Mouse (Mus musculus): ENCODE measurements at regions not wholly inside any gene's neighbourhood (a gene's known extent, or its start where the extent isn't known, plus 50 kb on each side); places are given as distances from the start of the nearest gene placed in this dataset.

GRCm38 (mm10) chr13:44206042-44206441 lies 421.5 kb downstream of the Cd83 start:
- no peak overlapping the region for H3K4me3 ChIP-seq (replicated peaks; ENCODE audit: extremely low read depth, low read depth, low read length)
- peaks cover 2% of the 10 kb centered on the region; the same call in 1 of the 2 replicates for H3K4me1 ChIP-seq (ENCODE audit: control insufficient read depth, insufficient read depth, low read length)
- WGBS = 90% methylated on average over 4 of the region's 4 CpGs
- DNase-seq = no peak
- TF ChIP-seq POLR2A (IDR thresholded peaks at IDR 0.05; ENCODE audit: borderline replicate concordance, extremely low read depth, low read depth, low read length) (no peak), CTCF (IDR thresholded peaks at IDR 0.05; ENCODE audit: insufficient read depth, low read length) (no peak)

- peaks cover 2% of the 10 kb centered on the region; the same call in 1 of the 2 replicates for H3K4me1 ChIP-seq (ENCODE audit: control insufficient read depth, insufficient read depth, low read length)
- no peak for DNase-seq
- TF ChIP-seq POLR2A (IDR thresholded peaks at IDR 0.05; ENCODE audit: borderline replicate concordance, extremely low read depth, low read depth, low read length) (no peak), CTCF (IDR thresholded peaks at IDR 0.05; ENCODE audit: insufficient read depth, low read length) (no peak)
- WGBS = 93% methylated on average over 4 of the region's 4 CpGs
- H3K4me3 ChIP-seq (replicated peaks; ENCODE audit: extremely low read depth, low read depth, low read length) = no peak overlapping the region
Measured at GRCm38 (mm10) chr13:44206448-44206847, 421.9 kb downstream of the Cd83 start.

- TF ChIP-seq POLR2A (IDR thresholded peaks at IDR 0.05; ENCODE audit: borderline replicate concordance, extremely low read depth, low read depth, low read length) = no peak
- no peak for TF ChIP-seq CTCF (IDR thresholded peaks at IDR 0.05; ENCODE audit: insufficient read depth, low read length)
- no peak overlapping the region for H3K4me3 ChIP-seq (replicated peaks; ENCODE audit: extremely low read depth, low read depth, low read length)
- 78% methylated on average over 11 of the region's 11 CpGs for WGBS
- DNase-seq = no peak
- peaks cover 2% of the 10 kb centered on the region; the same call in 1 of the 2 replicates for H3K4me1 ChIP-seq (ENCODE audit: control insufficient read depth, insufficient read depth, low read length)
Measured at GRCm38 (mm10) chr13:44207400-44208005, 422.9 kb downstream of the Cd83 start.

- Histone ChIP-seq H3K4me3 (replicated peaks; ENCODE audit: extremely low read depth, low read depth, low read length) (no peak overlapping the region), H3K4me1 (ENCODE audit: control insufficient read depth, insufficient read depth, low read length) (peaks cover 2% of the 10 kb centered on the region; the same call in 1 of the 2 replicates)
- DNase-seq = no peak
- WGBS = 16% methylated on average over 11 of the region's 11 CpGs
- TF ChIP-seq CTCF (IDR thresholded peaks at IDR 0.05; ENCODE audit: insufficient read depth, low read length) (no peak), POLR2A (IDR thresholded peaks at IDR 0.05; ENCODE audit: borderline replicate concordance, extremely low read depth, low read depth, low read length) (no peak)
Measured at GRCm38 (mm10) chr13:44209036-44209435, 424.5 kb downstream of the Cd83 start.

- no peak for DNase-seq
- Histone ChIP-seq H3K4me1 (ENCODE audit: control insufficient read depth, insufficient read depth, low read length) (peaks cover 2% of the 10 kb centered on the region; the same call in 1 of the 2 replicates), H3K4me3 (replicated peaks; ENCODE audit: extremely low read depth, low read depth, low read length) (no peak overlapping the region)
- 74% methylated on average over 6 of the region's 6 CpGs for WGBS
- TF ChIP-seq CTCF (IDR thresholded peaks at IDR 0.05; ENCODE audit: insufficient read depth, low read length) = no peak
- no peak for TF ChIP-seq POLR2A (IDR thresholded peaks at IDR 0.05; ENCODE audit: borderline replicate concordance, extremely low read depth, low read depth, low read length)
Measured at GRCm38 (mm10) chr13:44210123-44210522, 425.5 kb downstream of the Cd83 start.

- TF ChIP-seq POLR2A (IDR thresholded peaks at IDR 0.05; ENCODE audit: borderline replicate concordance, extremely low read depth, low read depth, low read length) (no peak), CTCF (IDR thresholded peaks at IDR 0.05; ENCODE audit: insufficient read depth, low read length) (no peak)
- WGBS = 78% methylated on average over 4 of the region's 4 CpGs
- DNase-seq = no peak
- H3K4me3 ChIP-seq (replicated peaks; ENCODE audit: extremely low read depth, low read depth, low read length) = no peak overlapping the region
- H3K4me1 ChIP-seq (ENCODE audit: control insufficient read depth, insufficient read depth, low read length) = peaks cover 2% of the 10 kb centered on the region; the same call in 1 of the 2 replicates
Measured at GRCm38 (mm10) chr13:44212356-44212755, 427.8 kb downstream of the Cd83 start.

- TF ChIP-seq CTCF (IDR thresholded peaks at IDR 0.05; ENCODE audit: insufficient read depth, low read length) (no peak), POLR2A (IDR thresholded peaks at IDR 0.05; ENCODE audit: borderline replicate concordance, extremely low read depth, low read depth, low read length) (no peak)
- no peak for DNase-seq
- WGBS = 57% methylated on average over 11 of the region's 11 CpGs
- peaks cover 2% of the 10 kb centered on the region; the same call in 1 of the 2 replicates for H3K4me1 ChIP-seq (ENCODE audit: control insufficient read depth, insufficient read depth, low read length)
- H3K4me3 ChIP-seq (replicated peaks; ENCODE audit: extremely low read depth, low read depth, low read length) = no peak overlapping the region
Measured at GRCm38 (mm10) chr13:44212936-44213335, 428.4 kb downstream of the Cd83 start.

GRCm38 (mm10) chr13:44218266-44218665 lies 433.7 kb downstream of the Cd83 start:
- TF ChIP-seq CTCF (IDR thresholded peaks at IDR 0.05; ENCODE audit: insufficient read depth, low read length) (no peak), POLR2A (IDR thresholded peaks at IDR 0.05; ENCODE audit: borderline replicate concordance, extremely low read depth, low read depth, low read length) (no peak)
- Histone ChIP-seq H3K4me1 (ENCODE audit: control insufficient read depth, insufficient read depth, low read length) (peaks cover 10% of the 10 kb centered on the region), H3K4me3 (replicated peaks; ENCODE audit: extremely low read depth, low read depth, low read length) (no peak overlapping the region)
- 84% methylated on average over 8 of the region's 8 CpGs for WGBS
- no peak for DNase-seq

GRCm38 (mm10) chr13:44221721-44222120 lies 437.1 kb downstream of the Cd83 start:
- 51% methylated on average over 5 of the region's 5 CpGs for WGBS
- TF ChIP-seq POLR2A (IDR thresholded peaks at IDR 0.05; ENCODE audit: borderline replicate concordance, extremely low read depth, low read depth, low read length) = no peak
- Histone ChIP-seq H3K4me3 (replicated peaks; ENCODE audit: extremely low read depth, low read depth, low read length) (no peak overlapping the region), H3K4me1 (ENCODE audit: control insufficient read depth, insufficient read depth, low read length) (peaks cover 10% of the 10 kb centered on the region)
- no peak for DNase-seq

GRCm38 (mm10) chr13:44222335-44222734 lies 437.8 kb downstream of the Cd83 start:
- H3K4me1 ChIP-seq (ENCODE audit: control insufficient read depth, insufficient read depth, low read length) = peaks cover 10% of the 10 kb centered on the region
- TF ChIP-seq CTCF (IDR thresholded peaks at IDR 0.05; ENCODE audit: insufficient read depth, low read length) = no peak
- no peak for TF ChIP-seq POLR2A (IDR thresholded peaks at IDR 0.05; ENCODE audit: borderline replicate concordance, extremely low read depth, low read depth, low read length)
- H3K4me3 ChIP-seq (replicated peaks; ENCODE audit: extremely low read depth, low read depth, low read length) = no peak overlapping the region
- DNase-seq = peak; percentile 15

Measured in lung, adult 2 months (tissue).